Mouse (Mus musculus): ENCODE results near the gene Dis3l2. TPM values are rescaled to one million over a fixed set of nuclear protein-coding genes. Genes with fewer than 3 reads are reported as not detected.

The Dis3l2 gene
- polyA plus RNA-seq, 1 experiment from 2014 or later = 13.5 TPM

DNA sequence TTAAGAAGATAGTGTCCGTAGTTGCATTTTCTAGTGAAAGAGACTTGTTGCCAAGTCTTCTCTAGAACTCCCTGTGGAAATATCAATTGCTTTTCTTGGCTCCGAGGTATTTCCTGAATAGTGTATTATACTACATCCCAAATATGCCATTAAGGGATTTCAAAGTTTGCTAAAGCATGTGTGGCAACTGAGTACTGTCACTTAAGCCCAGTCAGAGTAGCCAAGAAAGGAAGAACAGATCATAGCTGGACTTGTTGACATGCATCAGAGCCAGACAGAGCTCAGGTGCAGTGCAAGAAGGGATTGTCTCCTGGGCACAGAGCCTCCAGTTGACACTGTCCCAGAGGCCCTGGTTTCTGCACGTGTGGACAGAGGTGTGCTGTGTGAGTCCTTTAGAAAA, 108.1 kb downstream of the Dis3l2 start:
- no peaks in the 10 kb centered on the region for H3K9me3 ChIP-seq (ENCODE audit: low read length)
- DNase-seq (ENCODE audit: low spot score) (no peak), ATAC-seq (no peak)
- no peak overlapping the region for H3K9ac ChIP-seq (replicated peaks; ENCODE audit: low read depth)
- WGBS = 58% methylated on average over 3 of the region's 3 CpGs
- no peak overlapping the region for H3K4me3 ChIP-seq (ENCODE audit: low read depth, low read length)
- TF ChIP-seq EP300 (IDR thresholded peaks at IDR 0.05) (no peak), CTCF (IDR thresholded peaks at IDR 0.05) (no peak)
- H3K36me3 ChIP-seq (ENCODE audit: insufficient read depth, low read length) = no peaks in the 10 kb centered on the region
- no peaks in the 10 kb centered on the region for H3K27me3 ChIP-seq (replicated peaks; ENCODE audit: insufficient read depth, low read length)
- H3K27ac ChIP-seq (ENCODE audit: low read length) = no peak overlapping the region
- no peaks in the 10 kb centered on the region for H3K4me1 ChIP-seq (ENCODE audit: insufficient read depth, low read depth, low read length)
- H3K4me2 ChIP-seq (replicated peaks; ENCODE audit: low read depth, low read length) = no peak overlapping the region

DNA sequence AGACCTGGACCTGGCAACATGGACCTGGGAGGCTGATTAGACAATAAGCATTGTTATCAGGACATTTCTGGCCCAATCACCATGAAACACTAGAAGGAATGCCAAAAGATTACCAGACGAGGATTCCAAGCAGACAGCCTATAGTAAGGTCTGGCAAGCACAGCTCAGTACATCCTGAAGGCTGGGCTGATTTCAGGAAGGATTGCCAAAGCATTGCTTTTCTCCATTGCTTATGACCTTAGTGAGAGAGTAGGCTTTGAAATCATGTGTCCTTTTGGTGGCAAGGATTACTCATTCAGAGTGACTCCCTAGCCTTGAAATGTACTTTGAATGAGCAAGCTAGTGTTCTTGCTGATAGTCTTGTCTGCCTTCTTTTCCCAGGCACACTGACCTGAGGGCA, 118.7 kb downstream of the Dis3l2 start:
- no peak overlapping the region for H3K9ac ChIP-seq (replicated peaks; ENCODE audit: low read depth)
- H3K27ac ChIP-seq (ENCODE audit: low read length) = no peak overlapping the region
- no peaks in the 10 kb centered on the region for H3K4me1 ChIP-seq (ENCODE audit: insufficient read depth, low read depth, low read length)
- ATAC-seq (no peak), DNase-seq (ENCODE audit: low spot score) (no peak)
- H3K27me3 ChIP-seq (replicated peaks; ENCODE audit: insufficient read depth, low read length) = no peaks in the 10 kb centered on the region
- no peaks in the 10 kb centered on the region for H3K36me3 ChIP-seq (ENCODE audit: insufficient read depth, low read length)
- no peaks in the 10 kb centered on the region for H3K9me3 ChIP-seq (ENCODE audit: low read length)
- WGBS = 50% methylated on average over 1 of the region's 1 CpGs
- no peak overlapping the region for H3K4me3 ChIP-seq (ENCODE audit: low read depth, low read length)
- H3K4me2 ChIP-seq (replicated peaks; ENCODE audit: low read depth, low read length) = no peak overlapping the region
- TF ChIP-seq CTCF (IDR thresholded peaks at IDR 0.05) (no peak), EP300 (IDR thresholded peaks at IDR 0.05) (no peak)

DNA sequence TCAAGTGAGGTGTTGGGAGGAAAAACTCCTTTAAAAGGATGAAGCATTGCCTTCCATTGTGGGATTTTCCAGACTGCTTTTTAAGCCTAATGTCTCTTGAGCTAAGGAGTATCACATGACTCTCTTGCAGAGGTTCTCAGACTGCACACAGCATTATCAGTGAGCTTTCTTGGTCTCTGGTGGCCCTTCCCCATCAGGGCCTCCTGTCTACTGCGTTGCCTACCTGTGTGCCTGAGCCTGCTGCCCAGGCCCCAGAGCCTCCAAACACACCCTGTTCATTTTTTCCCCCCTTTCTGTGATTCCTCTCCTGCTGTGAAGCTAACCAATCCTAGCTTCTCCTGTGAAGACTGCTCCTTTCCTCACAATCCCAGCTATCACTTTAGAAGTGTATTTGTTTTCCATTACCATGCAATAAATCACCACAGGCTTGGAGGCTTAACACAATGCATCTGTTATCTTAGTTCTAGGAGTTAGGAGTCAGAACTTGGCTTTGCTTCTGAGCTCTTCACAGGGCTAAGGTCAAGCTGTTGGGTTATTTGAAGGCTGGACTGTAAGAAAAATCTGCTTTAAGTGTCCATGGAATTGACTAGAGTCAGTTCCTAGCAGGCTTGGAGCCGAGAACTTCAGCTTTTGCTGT, 130.9 kb downstream of the Dis3l2 start:
- H3K36me3 ChIP-seq (ENCODE audit: insufficient read depth, low read length) = no peaks in the 10 kb centered on the region
- no peak overlapping the region for H3K9ac ChIP-seq (replicated peaks; ENCODE audit: low read depth)
- no peaks in the 10 kb centered on the region for H3K4me1 ChIP-seq (ENCODE audit: insufficient read depth, low read depth, low read length)
- TF ChIP-seq EP300 (IDR thresholded peaks at IDR 0.05) = no peak
- TF ChIP-seq CTCF (IDR thresholded peaks at IDR 0.05) = no peak
- H3K27ac ChIP-seq (ENCODE audit: low read length) = no peak overlapping the region
- ATAC-seq (no peak), DNase-seq (ENCODE audit: low spot score) (peak; percentile 10)
- H3K9me3 ChIP-seq (ENCODE audit: low read length) = no peaks in the 10 kb centered on the region
- H3K4me2 ChIP-seq (replicated peaks; ENCODE audit: low read depth, low read length) = no peak overlapping the region
- WGBS = 67% methylated on average over 2 of the region's 2 CpGs
- no peaks in the 10 kb centered on the region for H3K27me3 ChIP-seq (replicated peaks; ENCODE audit: insufficient read depth, low read length)
- H3K4me3 ChIP-seq (ENCODE audit: low read depth, low read length) = no peak overlapping the region

DNA sequence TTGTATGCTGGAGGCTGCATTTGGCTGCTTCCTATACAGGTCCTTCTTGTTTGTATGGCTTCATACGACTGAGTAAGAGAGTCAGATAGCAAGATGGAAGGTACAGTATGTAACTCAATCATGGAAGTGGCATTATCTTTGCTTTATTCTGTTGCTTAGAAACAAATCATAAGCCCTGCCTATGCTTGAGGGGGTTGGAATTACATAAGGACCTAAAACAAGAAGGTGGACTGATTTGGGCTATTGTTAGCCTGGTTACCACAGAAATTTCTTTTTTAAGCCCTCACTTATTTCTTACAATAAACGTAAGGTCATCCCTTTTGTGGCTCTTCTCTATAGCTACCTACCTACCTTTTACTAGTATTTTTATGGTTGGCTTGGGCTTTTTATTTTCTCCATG, 131.4 kb downstream of the Dis3l2 start:
- TF ChIP-seq EP300 (IDR thresholded peaks at IDR 0.05) (no peak), CTCF (IDR thresholded peaks at IDR 0.05) (no peak)
- Histone ChIP-seq H3K4me3 (ENCODE audit: low read depth, low read length) (no peak overlapping the region), H3K4me1 (ENCODE audit: insufficient read depth, low read depth, low read length) (no peaks in the 10 kb centered on the region), H3K9me3 (ENCODE audit: low read length) (no peaks in the 10 kb centered on the region), H3K27ac (ENCODE audit: low read length) (no peak overlapping the region), H3K9ac (replicated peaks; ENCODE audit: low read depth) (no peak overlapping the region), H3K36me3 (ENCODE audit: insufficient read depth, low read length) (no peaks in the 10 kb centered on the region), H3K4me2 (replicated peaks; ENCODE audit: low read depth, low read length) (no peak overlapping the region), H3K27me3 (replicated peaks; ENCODE audit: insufficient read depth, low read length) (no peaks in the 10 kb centered on the region)
- DNase-seq (ENCODE audit: low spot score) = no peak
- 77% methylated on average over 2 of the region's 2 CpGs for WGBS
- ATAC-seq = no peak

DNA sequence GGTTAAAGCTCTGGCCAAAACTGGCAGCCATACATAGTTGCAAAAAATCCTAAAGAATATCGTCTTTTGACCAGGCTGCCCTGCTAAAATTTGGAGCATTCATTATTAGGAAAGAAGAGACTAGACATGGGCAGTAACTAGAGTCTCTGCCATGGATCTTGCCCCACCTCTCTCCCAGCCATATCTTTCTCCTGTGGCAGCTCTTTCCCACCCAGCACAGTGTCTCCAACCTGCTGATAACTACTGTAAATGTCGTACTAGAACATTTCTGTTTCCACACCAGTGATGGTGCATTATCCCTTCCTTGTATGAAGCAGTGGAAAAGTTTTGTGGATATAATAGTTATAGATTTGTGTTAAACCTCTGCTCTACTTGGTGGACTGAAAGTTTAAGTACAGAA, 147.1 kb downstream of the Dis3l2 start:
- no peak overlapping the region for H3K27ac ChIP-seq (ENCODE audit: low read length)
- no peaks in the 10 kb centered on the region for H3K4me1 ChIP-seq (ENCODE audit: insufficient read depth, low read depth, low read length)
- no peak for DNase-seq (ENCODE audit: low spot score)
- no peaks in the 10 kb centered on the region for H3K27me3 ChIP-seq (replicated peaks; ENCODE audit: insufficient read depth, low read length)
- no peak overlapping the region for H3K4me3 ChIP-seq (ENCODE audit: low read depth, low read length)
- no peak overlapping the region for H3K4me2 ChIP-seq (replicated peaks; ENCODE audit: low read depth, low read length)
- 84% methylated on average over 2 of the region's 2 CpGs for WGBS
- H3K9me3 ChIP-seq (ENCODE audit: low read length) = no peaks in the 10 kb centered on the region
- TF ChIP-seq EP300 (IDR thresholded peaks at IDR 0.05) (no peak), CTCF (IDR thresholded peaks at IDR 0.05) (no peak)
- ATAC-seq = no peak
- H3K9ac ChIP-seq (replicated peaks; ENCODE audit: low read depth) = no peak overlapping the region
- no peaks in the 10 kb centered on the region for H3K36me3 ChIP-seq (ENCODE audit: insufficient read depth, low read length)

DNA sequence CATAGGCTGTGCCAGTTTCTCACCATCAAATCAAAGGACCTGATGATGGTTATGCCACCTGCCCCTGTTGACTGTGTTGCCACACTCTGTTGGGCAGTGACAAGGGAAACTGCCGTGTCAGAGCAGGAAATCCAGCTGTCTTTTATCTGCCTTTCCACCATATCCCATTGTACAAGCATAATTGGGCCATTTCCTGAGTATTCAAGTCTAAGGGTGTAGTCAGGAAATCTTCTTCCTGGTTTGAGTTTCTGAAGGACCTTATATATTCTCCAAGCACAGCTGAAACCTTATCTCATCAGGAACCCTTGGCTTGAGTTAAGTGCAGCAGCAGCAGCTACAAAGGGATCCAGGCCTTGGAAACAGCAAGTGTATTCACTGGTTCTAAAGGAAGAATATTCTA, 155.3 kb downstream of the Dis3l2 start:
- peak; percentile 87 for ATAC-seq
- Histone ChIP-seq H3K9ac (replicated peaks; ENCODE audit: low read depth) (no peak overlapping the region), H3K27ac (ENCODE audit: low read length) (0 out of 2 replicates have a peak overlapping the region, but pooled peaks have one; percentile 10), H3K9me3 (ENCODE audit: low read length) (no peaks in the 10 kb centered on the region), H3K4me3 (ENCODE audit: low read depth, low read length) (no peak overlapping the region), H3K4me1 (ENCODE audit: insufficient read depth, low read depth, low read length) (no peaks in the 10 kb centered on the region), H3K36me3 (ENCODE audit: insufficient read depth, low read length) (no peaks in the 10 kb centered on the region), H3K27me3 (replicated peaks; ENCODE audit: insufficient read depth, low read length) (no peaks in the 10 kb centered on the region), H3K4me2 (replicated peaks; ENCODE audit: low read depth, low read length) (no peak overlapping the region)
- TF ChIP-seq EP300 (IDR thresholded peaks at IDR 0.05) = peak; percentile 89
- TF ChIP-seq CTCF (IDR thresholded peaks at IDR 0.05) = no peak
- peak; percentile 61 for DNase-seq (ENCODE audit: low spot score)
- WGBS = 47% methylated on average over 1 of the region's 1 CpGs

DNA sequence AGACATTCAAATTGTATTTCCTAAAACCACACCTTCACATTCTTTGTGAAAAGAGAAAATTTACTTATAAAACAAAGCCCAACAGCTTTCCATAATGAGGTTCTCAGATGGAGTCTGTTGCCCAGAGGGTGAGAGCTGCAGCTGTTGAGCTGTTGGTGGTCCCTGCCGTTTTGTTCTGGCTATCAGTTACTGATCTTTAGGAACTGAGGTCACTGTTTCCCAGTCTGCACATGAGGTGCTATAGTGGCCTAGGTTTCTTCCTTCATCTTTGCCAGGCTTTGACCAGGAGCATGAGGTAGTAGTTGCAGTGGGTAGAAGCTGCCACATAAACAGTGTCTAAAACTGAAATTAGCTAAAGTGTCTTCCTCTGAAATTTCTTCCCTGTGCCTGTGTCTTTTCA, 155.8 kb downstream of the Dis3l2 start:
- H3K27ac ChIP-seq (ENCODE audit: low read length) = no peak overlapping the region
- no peaks in the 10 kb centered on the region for H3K36me3 ChIP-seq (ENCODE audit: insufficient read depth, low read length)
- H3K9ac ChIP-seq (replicated peaks; ENCODE audit: low read depth) = no peak overlapping the region
- 23% methylated on average over 1 of the region's 1 CpGs for WGBS
- ATAC-seq (no peak), DNase-seq (ENCODE audit: low spot score) (no peak)
- no peaks in the 10 kb centered on the region for H3K27me3 ChIP-seq (replicated peaks; ENCODE audit: insufficient read depth, low read length)
- no peak for TF ChIP-seq CTCF (IDR thresholded peaks at IDR 0.05)
- no peak for TF ChIP-seq EP300 (IDR thresholded peaks at IDR 0.05)
- H3K4me2 ChIP-seq (replicated peaks; ENCODE audit: low read depth, low read length) = no peak overlapping the region
- H3K4me3 ChIP-seq (ENCODE audit: low read depth, low read length) = no peak overlapping the region
- no peaks in the 10 kb centered on the region for H3K4me1 ChIP-seq (ENCODE audit: insufficient read depth, low read depth, low read length)
- H3K9me3 ChIP-seq (ENCODE audit: low read length) = no peaks in the 10 kb centered on the region

Measured in lung, postnatal 0 days (tissue).